Mouse (Mus musculus): Measurements from ENCODE around the gene Ranbp9.

DNA sequence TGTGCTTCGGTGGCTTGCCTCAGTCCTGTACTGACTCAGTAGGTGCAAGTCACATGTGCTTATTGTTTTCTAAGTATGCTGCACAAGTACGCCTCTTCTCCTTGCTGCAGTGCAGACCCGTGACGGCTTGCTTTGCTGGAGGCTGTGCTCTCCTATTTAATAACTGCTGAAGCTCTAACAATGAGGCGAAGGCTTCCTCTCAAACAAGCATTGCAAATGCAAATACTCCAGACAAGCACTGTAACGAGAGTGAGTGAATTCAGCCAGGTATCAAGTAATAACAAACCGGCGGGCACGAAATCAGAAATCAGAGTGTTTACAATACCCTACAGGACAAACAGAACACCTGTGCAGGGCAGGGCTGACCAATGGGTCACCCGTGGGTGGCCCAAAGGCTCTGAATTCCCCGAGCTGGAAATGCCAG is 12.0 kb upstream of the Ranbp9 start:
- TF ChIP-seq CTCF (IDR thresholded peaks at IDR 0.05; ENCODE audit: low read depth, low read length) (no peak), TAL1 (conservative IDR thresholded peaks at IDR 0.05; ENCODE audit: low read depth, low read length) (no peak), POLR2AphosphoS5 (IDR thresholded peaks at IDR 0.05; ENCODE audit: insufficient replicate concordance, low read depth, low read length) (no peak), GATA1 (IDR thresholded peaks at IDR 0.05; ENCODE audit: borderline replicate concordance, low read length) (no peak)

Measured in G1E (cell line).